Mouse (Mus musculus): ENCODE results near the gene Dppa5a. TPM values are rescaled to one million over a fixed set of nuclear protein-coding genes. Genes with fewer than 3 reads are reported as not detected.
A peak's percentile ranks its signal among the peaks of the same experiment; 100 is the strongest.
"Not testable (repeated sequence)": the region's sequence is repeated elsewhere in the genome, so short reads cannot be mapped to it uniquely, and the experiment has no call there.

Gene Dppa5a
- total RNA-seq, 2 experiments from 2014 or later = not detected

DNA sequence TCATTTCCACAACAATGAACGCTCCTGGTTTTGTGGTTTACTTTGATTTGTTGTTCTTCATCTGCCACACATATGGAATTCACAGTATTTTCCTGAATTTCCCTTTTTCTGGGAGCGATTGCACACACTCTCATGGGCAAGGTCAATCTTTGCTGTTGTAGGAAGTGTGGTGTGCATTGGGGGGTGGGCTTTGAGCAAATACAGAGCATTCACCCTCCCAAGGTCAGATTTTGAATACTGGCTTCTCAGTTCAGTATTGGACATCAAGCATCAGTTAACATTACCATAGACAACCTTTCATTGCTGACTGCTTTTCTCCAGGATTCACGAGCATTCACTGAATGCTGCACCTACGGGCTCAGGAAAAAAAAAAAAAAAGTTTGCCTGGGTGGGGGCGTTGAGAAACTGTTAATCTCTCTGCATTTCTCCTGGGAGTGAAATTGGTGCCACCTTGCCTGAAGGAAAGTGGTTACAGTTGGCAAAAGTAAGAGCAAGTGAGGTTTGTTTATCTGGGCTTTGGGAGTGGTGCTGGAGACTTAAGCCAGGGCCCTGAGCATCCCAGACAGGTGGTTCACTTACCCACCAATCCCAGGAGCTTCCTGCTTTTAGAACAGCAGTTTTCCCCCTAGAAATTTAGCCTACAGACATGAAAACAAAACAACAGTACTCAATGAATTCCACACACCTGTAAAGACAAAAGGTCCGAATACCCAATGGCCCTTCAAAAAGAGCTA is 8.1 kb downstream of the Dppa5a start:
- TF ChIP-seq CTCF (conservative IDR thresholded peaks at IDR 0.05) = no peak
- H3K4me3 ChIP-seq = no peak overlapping the region
- no peak for DNase-seq (ENCODE audit: low spot score in 2 of 2)
- H3K27ac ChIP-seq = no peak overlapping the region

DNA sequence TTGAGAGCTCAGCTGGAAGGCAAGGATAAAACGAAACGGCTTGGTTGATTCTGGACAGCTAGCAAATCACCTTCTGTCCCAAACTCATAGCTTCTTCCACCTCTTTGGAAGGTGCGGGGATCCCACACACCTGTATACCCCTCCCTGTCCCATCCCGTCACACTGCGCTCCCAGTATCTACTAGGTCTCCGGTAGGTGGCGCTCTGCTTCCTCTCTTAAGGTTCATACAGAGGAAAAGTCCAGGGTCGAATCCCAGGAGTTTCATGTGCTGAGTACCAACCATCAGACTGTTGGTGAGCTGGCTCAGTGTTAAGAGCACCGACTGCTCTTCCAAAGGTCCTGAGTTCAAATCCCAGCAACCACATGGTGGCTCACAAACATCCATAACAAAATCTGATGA is 9.9 kb downstream of the Dppa5a start:
- no peak overlapping the region for H3K27ac ChIP-seq

DNA sequence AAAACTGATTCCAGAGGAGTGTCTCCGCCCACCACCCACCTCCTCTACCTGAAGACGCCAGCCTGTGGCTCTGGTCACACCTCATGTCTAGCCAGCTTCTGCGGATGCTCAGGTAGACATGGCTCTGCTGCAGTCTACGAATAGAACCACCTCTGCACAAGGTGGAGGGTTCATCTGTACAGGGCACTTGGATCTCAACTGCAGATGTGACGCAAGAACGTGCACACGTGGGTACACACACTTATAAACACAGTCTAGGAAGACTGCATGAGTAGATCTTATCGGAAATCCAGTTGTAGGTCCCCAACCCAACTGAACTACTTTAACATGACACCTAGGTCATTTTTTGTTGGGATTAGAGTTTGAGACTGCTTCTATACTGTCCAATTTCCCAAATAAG is 12.4 kb downstream of the Dppa5a start, which contains the start of gene Gsta2:
Gsta2 (minus strand) TSS at position 178 of the 400 bp plus-strand sequence.
- TF ChIP-seq CTCF (conservative IDR thresholded peaks at IDR 0.05) = no peak
- H3K4me3 ChIP-seq = no peak within 1 kb of the TSS
- no peak for DNase-seq (ENCODE audit: low spot score in 2 of 2)
- no peak within 1 kb of the TSS for H3K27ac ChIP-seq

More for the DNA sequence above, 9.9 kb downstream of the Dppa5a start:
- peak; percentile 12 to 59 for DNase-seq (ENCODE audit: low spot score in 2 of 2)
- H3K4me3 ChIP-seq = no peak overlapping the region
- TF ChIP-seq CTCF (conservative IDR thresholded peaks at IDR 0.05) = peak; percentile 84

DNA sequence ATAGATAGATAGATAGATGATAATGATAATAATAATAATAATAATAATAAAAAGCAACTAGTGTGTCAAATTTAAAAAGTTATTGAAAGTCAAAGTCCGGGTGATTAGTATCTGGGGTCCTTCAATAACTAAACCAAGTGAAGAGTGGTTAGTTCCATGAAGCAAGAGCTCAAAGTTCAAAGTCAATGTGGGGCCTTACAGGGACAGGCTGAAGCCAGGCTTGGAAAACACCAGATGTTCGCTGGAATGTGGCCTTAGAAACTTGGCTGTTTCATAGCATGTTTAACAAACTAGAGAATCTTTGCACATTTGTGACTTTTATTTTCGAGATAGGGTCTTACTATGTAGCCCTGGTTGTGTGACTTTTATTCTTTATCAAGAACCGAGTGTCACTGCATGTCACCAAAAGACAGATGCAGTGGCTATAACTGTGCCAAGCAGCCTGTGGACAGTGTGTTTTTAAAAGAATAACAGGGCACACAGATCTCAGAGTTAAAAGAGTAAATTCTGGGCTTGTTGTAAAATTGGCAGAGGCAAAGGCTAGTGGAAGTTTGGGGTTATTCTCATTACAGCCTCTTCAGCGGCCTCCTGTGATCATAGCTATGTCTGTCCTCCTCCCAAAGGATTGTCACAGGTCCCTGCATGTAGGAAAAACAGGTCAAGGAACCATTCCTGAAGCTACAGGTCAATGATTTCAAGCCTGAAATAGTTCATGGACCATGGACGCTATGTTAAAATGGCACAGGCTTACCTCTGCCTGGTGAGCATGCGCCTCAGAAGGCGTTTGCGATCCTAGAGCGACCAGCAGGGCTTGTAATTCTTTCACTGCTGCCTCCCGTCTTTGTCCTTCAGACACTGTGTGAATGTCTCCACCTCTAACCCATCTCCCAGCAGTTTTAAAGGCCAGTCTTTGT is 13.1 kb downstream of the Dppa5a start:
- no peak for TF ChIP-seq CTCF (conservative IDR thresholded peaks at IDR 0.05)
- H3K4me3 ChIP-seq = no peak overlapping the region

DNA sequence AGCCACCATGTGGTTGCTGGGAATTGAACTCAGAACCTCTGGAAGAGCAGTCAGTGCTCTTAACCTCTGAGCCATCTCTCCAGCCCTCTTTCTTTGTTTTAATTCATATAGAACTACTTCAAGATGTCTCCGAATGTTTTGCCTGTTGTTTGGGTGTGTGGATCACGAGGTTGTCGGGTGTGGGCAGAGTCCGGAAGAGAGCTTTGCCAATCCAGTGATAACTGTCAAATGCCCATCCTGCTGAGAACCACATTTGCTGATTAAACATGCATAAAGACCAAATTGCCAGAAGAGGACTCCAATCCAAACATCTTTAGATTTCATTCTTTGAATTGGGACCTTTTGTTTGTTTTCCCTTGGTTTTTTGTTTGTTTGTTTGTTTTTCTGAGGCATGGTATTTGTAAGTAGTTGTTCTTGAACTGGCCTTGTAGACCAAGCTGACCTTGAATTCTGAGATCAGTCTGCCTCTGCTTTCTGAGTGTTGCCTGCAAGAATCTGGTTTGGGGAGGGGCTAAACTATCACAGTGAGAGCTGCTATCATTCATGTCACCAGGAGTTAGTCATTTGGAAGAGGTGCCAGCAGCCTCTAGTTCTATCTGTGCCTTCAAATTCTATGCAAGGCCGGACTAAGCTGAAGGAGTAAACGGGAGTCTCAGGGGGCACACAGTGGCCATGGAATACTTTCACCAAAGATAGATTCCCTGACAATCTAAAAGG is 16.3 kb downstream of the Dppa5a start:
- TF ChIP-seq CTCF (conservative IDR thresholded peaks at IDR 0.05) = no peak
- Histone ChIP-seq H3K4me3 (no peak overlapping the region), H3K27ac (no peak overlapping the region)
- no peak for DNase-seq (ENCODE audit: low spot score in 2 of 2)

More for the DNA sequence above, 13.1 kb downstream of the Dppa5a start:
- DNase-seq (ENCODE audit: low spot score in 2 of 2) = no peak
- no peak overlapping the region for H3K27ac ChIP-seq

DNA sequence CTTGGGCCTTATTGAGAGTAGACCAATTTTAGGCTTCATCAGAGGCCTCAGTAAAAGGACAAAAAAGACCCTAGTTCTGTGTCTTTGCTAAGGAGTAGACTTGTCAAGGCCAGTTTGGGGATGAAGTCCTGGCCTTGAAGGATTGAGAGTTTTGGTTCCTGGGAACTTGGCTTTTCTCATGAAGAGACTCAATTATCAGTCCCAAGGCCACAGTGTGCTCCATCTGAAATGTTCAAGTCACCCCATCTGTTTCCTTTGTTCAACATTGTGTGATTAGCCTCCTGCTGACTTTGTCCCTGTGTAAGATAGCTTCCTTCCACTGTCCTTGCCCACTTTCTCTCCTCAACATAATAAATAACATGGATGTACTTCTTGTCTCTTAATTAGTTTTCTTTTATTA is 18.0 kb downstream of the Dppa5a start:
- H3K4me3 ChIP-seq; H3K27ac ChIP-seq; DNase-seq (ENCODE audit: low spot score in 2 of 2): not testable (repeated sequence)

DNA sequence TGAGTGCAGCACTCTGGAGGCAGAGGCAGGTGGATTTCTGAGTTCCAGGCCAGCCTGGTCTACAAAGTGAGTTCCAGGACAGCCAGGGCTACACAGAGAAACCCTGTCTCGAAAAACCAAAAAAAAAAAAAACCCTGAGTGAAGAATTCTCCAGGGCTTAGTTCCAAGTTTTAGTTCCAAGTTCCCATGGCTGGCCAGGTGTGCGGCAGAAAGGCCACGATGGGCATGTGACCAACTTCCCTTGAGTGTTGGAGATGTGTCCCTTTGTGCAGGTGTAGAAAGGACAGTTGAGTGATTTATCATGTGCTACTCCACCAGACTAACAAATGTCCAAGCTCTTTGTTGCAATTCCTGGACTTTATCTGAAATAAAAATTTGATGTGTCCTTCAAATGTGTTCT is 18.8 kb downstream of the Dppa5a start:
- not testable (repeated sequence) for DNase-seq (ENCODE audit: low spot score in 2 of 2); H3K27ac ChIP-seq; H3K4me3 ChIP-seq

DNA sequence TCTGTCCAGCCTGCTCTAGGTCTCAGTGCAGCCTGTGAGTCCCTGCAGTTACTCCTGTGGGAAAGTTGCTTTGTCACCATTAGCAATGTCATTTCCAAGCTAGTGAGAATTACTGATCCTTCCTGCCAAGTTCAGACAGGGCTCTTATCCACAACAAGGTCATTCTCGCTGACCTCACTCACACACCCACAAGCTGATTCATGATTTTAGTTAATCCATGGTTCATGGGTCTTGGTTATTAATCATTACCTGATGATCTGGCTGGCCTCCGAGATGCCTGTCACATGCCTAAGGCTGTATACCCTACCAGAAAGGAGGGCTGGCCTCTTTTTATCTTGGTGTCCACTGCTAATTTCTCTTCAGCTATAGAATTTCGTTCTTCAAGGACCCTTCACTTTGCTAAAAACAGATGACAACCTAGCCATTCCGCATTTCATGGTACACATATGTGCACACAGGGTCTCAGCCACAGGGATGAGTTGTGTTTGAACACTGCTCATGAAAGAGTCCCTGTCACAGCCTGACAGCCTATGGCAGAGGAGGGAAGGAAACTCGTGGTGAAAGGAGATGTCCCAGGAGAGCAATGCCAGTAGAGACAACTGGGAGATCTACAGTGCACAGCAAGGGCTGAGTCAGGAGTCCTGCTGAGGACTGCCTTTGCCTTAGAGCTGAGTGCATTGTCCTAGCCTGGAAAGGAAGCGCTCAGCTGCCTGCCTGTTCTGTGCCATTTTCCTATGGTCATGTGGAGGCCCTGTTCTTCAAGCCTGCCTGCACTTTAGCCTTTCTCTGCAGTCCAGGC is 19.6 kb downstream of the Dppa5a start:
- not testable (repeated sequence) for DNase-seq (ENCODE audit: low spot score in 2 of 2); H3K27ac ChIP-seq; H3K4me3 ChIP-seq

DNA sequence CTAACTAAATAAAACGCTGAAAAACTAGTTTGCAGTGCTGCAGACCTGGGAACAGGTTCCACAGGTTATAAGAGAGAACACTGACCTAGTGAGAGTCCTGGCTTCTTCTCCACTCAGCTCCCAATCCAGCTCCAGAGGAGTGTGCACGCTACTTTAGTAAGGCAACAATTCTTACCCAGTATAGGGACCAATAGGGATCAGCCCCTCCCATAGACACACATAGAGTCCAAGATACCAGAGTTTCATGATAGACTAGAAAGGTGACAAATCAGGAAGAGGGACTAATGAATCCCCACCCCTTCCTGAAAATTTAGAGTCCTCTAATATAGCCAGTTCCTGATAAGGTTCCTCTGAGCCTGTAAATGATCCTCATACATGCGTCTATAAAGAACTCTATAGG is 21.0 kb downstream of the Dppa5a start:
- no peak for DNase-seq (ENCODE audit: low spot score in 2 of 2)
- Histone ChIP-seq H3K27ac (no peak overlapping the region), H3K4me3 (no peak overlapping the region)
- no peak for TF ChIP-seq CTCF (conservative IDR thresholded peaks at IDR 0.05)

DNA sequence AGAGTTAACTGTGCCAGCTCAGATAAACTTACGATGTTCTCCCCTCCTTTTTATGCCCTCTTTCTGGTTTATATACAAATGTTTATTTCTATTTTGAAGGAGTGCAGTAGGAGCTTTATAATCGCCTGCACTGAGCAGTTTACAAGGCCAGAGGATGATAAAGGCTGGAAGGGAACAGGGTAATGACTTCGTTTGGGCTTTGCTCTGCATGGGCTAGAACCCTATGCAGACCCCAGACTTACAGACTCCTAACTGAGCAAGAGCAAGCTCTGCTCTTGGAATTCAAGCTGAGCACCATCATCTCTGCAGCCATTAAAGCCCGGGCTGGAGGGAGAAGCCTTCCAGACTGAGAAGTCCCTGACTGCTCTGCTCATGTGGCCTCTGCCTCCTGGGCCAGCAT is 22.7 kb downstream of the Dppa5a start:
- not testable (repeated sequence) for H3K4me3 ChIP-seq, H3K27ac ChIP-seq

DNA sequence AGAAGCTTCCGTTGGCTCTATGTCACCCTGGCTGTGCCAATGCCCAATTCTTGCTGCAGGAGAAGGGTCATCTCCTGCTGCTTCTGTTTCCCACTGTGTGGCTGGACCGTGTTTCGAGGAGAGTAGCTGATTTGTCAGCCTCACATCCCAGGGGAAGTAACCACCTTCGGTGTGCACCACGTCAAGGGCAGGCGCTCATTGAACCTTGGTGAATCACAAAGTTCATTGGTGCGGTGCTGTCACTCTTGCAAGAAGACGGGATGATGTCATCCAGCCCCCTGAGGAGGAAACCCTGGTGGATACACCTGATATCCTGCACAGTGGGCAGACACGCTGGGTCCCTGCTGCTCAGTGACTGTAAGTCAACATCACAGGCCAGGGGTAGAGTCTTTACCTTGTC is 24.9 kb downstream of the Dppa5a start:
- H3K4me3 ChIP-seq; H3K27ac ChIP-seq; DNase-seq (ENCODE audit: low spot score in 2 of 2): not testable (repeated sequence)

More for the DNA sequence above, 22.7 kb downstream of the Dppa5a start:
- DNase-seq (ENCODE audit: low spot score in 2 of 2) = not testable (repeated sequence)

DNA sequence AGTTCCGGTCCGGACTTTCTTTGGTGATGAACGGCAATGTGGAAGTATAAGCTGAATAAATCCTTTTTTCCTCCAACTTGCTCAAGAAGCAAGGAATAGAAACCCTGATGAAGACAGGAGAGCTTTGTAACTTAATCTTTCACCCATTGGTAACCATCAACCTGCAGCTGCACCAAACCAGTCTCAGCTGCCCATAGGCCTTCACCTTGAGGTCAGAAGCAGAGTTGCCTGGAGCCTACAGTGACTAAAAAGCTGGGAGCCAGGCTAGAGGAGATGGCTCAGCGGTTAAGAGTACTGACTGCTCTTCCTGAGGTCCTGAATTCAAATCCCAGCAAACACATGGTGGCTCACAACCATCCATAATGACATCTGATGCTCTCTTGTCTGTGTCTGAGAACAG is 25.5 kb downstream of the Dppa5a start:
- not testable (repeated sequence) for H3K27ac ChIP-seq; H3K4me3 ChIP-seq; DNase-seq (ENCODE audit: low spot score in 2 of 2)
